Mouse (Mus musculus) spleen, postnatal 36 days (tissue): Measurements from ENCODE around the gene Ttll5.
A peak's percentile ranks its signal among the peaks of the same experiment; 100 is the strongest.

Experiments used
- DNase-seq, 2 experiments: peaks; one replicate each; pipeline ENCODE4 v3.0.0; 2022; ENCODE audit warnings: low spot score in 2 of 2, mixed read lengths in 1 of 2

Ttll5 gene

GRCm38 (mm10) chr12:85928513-85928912 lies 104.1 kb downstream of the Ttll5 start:
- DNase-seq, result no peak

GRCm38 (mm10) chr12:85929711-85930110 lies 105.3 kb downstream of the Ttll5 start:
- DNase-seq, result no peak

DNA sequence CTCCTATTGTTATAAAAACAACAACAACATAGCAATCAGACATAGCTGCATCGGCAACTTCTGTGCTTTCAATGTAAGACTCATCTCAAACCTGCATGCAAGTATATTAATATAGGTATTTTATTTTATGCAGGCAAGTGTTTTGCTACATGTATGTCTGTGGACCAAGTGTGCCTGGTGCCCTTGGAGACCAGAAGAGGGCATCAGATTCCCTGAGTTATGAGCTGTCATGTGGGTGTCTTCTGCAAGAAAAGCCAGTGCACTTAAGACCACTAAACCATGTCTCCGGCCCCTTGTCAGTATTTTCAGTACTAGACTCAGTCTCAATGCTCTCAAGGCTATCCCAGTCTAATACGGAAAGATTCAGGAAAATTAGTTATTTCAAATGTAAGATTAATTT lies 106.3 kb downstream of the Ttll5 start:
- DNase-seq, result no peak

DNA sequence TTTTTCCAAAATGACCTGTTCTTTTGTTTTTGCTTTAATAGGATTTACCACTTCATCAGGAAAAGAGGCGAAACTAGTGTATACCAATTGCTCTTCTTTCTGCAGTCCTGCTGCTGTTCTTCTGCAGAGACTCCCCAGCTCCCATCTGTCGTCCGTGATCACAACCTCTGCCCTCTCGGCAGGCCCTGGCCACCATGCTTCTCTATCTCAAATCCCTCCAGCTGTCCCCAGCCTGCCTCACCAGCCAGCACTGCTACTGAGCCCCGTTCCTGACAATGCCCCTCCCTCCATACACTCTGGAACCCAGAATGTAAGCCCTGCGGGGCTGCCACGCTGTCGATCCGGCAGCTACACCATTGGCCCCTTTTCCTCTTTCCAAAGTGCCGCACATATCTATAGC lies 108.8 kb downstream of the Ttll5 start:
- DNase-seq, result no peak

- DNase-seq, result no peak
These were observed 112.9 kb downstream of the Ttll5 start for GRCm38 (mm10) chr12:85937384-85937783.

GRCm38 (mm10) chr12:85943456-85943855 lies 119.0 kb downstream of the Ttll5 start:
- DNase-seq, result no peak

GRCm38 (mm10) chr12:85944419-85944818 lies 120.0 kb downstream of the Ttll5 start:
- DNase-seq, result no peak

- no peak for DNase-seq
These were observed 122.7 kb downstream of the Ttll5 start for GRCm38 (mm10) chr12:85947161-85947560.

DNA sequence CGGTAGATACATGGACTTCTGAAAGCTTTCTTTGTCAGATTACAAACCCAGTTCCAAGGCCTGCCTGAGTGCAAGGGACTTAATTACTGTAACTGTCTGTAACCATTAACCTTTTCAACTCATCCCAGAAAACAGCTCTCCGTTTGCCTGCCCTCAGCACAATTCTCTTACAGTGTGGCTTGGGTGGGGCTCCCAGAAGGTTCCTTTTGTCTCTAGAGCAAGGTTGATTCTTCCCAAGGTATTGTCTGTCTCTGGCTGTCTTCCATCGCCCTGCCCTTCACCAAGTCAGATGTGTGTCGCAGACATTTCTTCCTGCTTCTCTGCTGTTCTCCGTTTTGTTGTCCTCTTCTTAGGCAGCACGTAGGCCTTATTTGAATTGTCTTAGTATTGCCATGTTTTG lies 125.2 kb downstream of the Ttll5 start:
- no peak for DNase-seq

DNA sequence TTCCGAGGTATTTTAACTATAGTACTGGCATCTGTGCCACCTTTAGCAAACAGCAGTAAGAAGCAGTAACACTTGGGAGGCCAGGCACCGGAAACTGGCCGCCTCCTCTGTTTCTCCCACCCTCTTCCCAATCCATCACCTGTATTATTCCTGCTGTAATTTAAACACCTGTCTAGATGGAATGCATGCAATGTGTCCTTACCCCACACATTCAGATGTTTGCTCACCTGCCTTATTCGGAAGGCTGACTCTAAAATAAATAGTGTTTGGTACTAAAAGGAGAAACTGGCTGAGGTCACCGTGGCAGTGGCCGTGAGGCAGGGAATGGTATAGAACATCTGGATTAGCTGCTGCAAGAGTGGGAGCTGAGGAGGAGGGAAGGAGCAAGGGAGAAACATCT lies 125.9 kb downstream of the Ttll5 start:
- DNase-seq, result no peak

DNA sequence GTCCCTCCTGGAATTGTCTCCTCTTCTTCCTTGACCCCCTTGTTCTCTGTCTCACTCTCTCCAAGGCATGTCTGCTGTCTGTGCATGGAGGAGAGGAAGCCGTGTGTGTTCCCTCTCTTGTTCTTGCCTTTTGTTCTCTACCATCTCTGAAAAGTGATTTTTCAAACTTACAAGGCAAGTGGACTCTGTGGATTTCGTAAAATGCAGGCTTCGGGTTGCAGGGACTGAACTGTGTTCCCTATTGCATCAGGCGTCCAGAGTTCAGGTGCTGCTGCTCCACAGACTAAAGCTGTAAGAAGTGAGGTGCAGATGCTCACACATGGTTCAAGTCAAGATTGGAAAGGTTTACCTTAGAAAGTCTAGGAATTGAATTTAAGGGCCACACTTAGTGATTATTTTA lies 126.6 kb downstream of the Ttll5 start:
- DNase-seq, result no peak

DNA sequence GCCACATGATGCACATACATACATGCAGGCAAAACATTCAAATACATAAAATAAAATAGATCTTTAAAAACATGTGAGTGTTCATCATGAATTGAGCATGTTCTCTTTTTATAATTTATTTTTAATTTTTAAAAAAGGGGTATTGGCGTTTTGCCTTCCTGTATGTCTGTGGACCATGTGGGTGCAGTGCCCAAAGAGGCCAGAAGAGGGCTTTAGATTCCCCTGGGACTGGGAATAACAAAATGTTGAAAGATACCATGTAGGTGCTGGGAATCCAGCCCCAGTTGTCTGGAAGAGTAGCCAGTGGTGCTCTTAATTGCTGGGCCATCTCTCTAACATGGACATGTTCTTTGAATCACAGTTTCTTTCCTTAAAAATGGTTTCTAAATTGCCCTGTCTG lies 127.4 kb downstream of the Ttll5 start:
- DNase-seq, result no peak

DNA sequence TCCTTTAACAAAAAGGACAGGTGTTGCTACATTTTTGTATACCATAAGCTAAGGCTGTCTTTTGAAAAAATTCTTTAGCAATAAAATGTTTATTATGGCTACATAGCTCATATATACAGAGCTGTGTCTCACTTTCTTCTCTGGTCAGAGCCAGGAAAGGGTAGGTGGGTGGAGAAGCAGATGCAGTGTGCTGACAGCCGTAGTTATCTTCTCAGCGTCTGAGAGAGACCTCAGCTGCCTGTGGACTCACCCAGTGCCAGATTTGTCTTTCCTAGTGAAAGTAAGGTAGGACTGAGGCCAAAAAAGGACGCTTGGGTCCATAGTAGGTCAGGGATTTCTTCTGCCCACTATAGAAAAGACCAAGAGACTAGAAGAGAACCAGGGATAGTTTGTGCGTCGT lies 127.9 kb downstream of the Ttll5 start:
- DNase-seq, result no peak

- DNase-seq, result no peak
These were observed 129.7 kb downstream of the Ttll5 start for GRCm38 (mm10) chr12:85954167-85954566.

GRCm38 (mm10) chr12:85955062-85955461 lies 130.6 kb downstream of the Ttll5 start:
- no peak for DNase-seq

GRCm38 (mm10) chr12:85955690-85956089 lies 131.2 kb downstream of the Ttll5 start:
- peak; percentile 43 to 53 for DNase-seq

DNA sequence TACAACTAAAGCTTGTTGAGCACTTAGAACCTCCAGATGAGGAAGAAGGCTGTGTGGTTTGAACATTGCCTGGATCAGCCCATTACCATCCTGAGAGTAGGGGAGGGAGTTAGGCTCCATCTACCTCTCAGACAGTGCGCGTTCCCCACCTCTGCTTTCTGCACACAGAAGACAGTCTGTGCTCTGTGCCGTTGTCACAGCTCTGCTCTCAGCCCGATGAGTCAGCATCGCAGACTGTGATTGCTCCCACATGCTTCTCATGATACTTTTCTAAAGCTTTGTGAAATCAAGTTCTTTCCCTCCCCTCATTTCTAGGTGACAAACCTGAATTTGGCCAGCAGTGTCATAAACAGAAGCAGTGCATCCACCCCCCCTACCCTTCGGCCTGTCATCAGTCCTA lies 131.8 kb downstream of the Ttll5 start:
- DNase-seq, result no peak

DNA sequence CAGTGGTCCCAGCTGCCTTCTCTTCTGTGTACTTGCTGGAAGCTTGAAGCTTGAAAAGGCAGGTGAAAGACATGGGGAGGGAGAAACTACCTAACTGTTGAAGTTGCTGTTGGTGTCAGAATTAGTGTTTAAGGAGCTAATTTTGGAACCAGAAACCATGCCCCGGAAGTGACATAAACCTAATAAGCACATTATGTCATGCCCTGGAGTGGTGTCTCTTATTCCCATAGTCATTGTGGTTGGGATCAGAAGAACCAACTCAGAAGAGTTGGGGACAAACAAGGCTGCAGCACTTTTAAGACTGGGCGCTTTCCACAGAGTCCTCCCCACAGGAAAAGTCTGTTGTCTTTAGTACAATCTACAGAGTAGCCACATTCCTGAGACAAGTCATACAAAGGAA lies 134.0 kb downstream of the Ttll5 start:
- DNase-seq, result no peak

DNA sequence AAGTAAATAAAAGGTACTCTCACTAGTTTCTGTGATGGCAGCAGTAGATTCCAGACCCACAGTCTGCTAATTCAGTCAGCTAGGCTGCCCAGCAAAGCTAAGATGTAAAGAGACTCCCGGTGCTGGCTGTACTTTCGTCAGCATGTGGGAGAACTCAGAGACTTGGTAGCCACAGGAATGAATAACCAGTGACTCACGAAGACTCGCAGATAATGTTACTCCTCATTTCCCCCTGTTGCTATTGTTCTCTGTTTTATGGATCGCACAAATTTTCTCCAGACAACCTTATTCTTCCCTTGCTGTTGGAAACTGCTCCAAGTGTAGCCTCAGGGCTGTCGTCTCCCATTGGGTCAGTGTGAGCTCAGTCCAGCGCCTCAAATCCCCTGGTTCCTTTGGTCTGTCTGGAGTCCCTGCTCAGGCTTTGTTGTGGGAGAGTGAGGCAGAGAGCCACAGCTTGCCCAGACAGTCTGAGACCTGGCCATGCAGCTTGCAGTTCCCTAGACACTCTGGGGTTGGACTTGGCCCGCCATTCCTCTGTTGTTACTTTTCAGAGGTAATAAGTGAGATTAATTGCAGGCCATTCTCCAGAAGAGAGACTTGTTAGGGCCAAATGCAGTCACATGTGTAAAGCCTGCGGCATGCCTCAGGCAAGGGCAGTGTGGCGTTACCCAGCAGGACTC lies 135.5 kb downstream of the Ttll5 start:
- no peak for DNase-seq

- no peak for DNase-seq
These were observed 136.2 kb downstream of the Ttll5 start for GRCm38 (mm10) chr12:85960699-85961098.

DNA sequence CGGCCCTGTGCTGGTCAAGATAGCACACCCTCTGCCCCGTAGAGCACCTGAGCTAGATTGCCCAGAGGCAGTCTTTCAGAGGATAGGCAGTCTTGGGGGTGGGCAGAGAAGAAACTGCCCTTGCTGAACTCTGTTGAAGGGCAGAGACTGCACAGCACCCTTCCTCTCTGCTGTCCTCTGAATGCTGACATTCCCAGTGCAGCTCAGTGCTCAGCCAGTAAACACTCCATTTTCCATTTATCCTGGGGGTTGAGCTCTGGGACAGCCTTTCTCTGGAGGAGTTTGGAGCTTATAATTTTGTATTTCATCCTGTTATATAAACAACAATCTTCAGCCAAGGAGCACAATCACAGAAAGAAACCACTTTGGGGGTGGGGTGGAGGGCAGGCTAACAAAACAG lies 138.7 kb downstream of the Ttll5 start:
- no peak for DNase-seq

GRCm38 (mm10) chr12:85963699-85964098 lies 139.2 kb downstream of the Ttll5 start:
- DNase-seq, result peak; percentile 64 to 65

DNA sequence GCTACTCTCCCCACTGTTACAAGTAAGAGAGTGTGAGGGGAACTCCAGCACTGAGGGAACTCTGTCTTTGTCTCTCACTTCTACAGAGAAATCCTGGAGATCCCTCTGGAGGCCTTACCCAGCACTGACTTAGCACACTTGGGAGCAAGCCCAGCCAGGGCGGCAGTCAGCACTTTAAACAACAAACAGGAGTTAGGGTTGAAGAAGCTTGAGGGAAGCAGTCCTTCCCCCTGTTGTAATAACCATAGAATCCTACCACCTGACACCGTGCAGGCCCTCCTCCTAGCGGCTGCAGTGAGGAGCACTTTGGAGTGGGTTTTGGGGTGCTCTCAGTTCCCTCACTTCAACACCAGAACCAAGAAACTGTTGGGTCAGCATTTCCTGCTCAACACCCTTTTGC lies 140.0 kb downstream of the Ttll5 start:
- DNase-seq, result peak; percentile 52 to 59

DNA sequence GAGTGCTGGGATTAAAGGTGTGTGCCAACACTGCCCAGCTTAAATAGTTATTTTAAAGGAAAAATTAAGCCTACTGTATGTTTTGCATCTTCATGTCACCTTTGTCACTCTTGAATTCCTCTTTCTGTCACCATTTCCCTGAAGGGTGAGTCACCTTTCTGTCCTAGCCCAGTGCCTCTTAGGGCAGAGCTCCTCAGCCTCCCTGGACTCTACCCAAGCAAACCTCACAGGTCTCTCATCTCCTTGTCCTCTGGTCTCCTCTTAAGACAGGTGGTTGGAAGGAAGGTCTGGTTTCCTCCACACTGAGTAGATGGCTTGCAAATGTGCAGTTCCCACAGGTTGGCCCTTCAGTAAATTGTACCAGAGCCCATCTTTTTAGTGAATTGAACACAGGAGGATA lies 143.4 kb downstream of the Ttll5 start:
- no peak for DNase-seq
